Mouse (Mus musculus) C2C12 (cell line): ENCODE measurements around the gene Baz2b. TPM values are rescaled to one million over a fixed set of nuclear protein-coding genes. Genes with fewer than 3 reads are reported as not detected.

Experiments
- H3K27me3 ChIP-seq: one replicate; pipeline ENCODE4 v1.6.1; 2011; ENCODE audit not compliant: control insufficient read depth, insufficient read depth, insufficient read length
- H3K36me3 ChIP-seq: one replicate; pipeline ENCODE4 v1.6.1; 2011; ENCODE audit not compliant: control insufficient read depth, insufficient read depth
- H3K4me3 ChIP-seq: one replicate; pipeline ENCODE4 v1.5.1; 2011; ENCODE audit warnings: mild to moderate bottlenecking, control low read depth; ENCODE audit not compliant: poor library complexity, insufficient read depth, severe bottlenecking
- H3K79me2 ChIP-seq: one replicate; pipeline ENCODE4 v1.6.1; 2011; ENCODE audit not compliant: control insufficient read depth, insufficient read depth
- H3K79me3 ChIP-seq: one replicate; pipeline ENCODE4 v1.6.1; 2011; ENCODE audit warnings: low read depth, control low read depth
- H3ac ChIP-seq: one replicate; pipeline ENCODE3; 2011; ENCODE audit warnings: low read depth; ENCODE audit not compliant: control insufficient read depth, insufficient read length
- CEBPB ChIP-seq: IDR thresholded peaks from one replicate; pipeline ENCODE4 v1.6.1; 2011; ENCODE audit warnings: low read depth, mild to moderate bottlenecking, control low read depth, moderate library complexity
- CTCF ChIP-seq: IDR thresholded peaks from one replicate; pipeline ENCODE4 v1.5.1; 2011; ENCODE audit not compliant: control insufficient read depth, insufficient read depth, insufficient read length
- FOSL1 ChIP-seq: IDR thresholded peaks from one replicate; pipeline ENCODE4 v1.8.0; 2011; ENCODE audit warnings: mild to moderate bottlenecking, low read length; ENCODE audit not compliant: poor library complexity, insufficient read depth, severe bottlenecking
- MAX ChIP-seq: IDR thresholded peaks from one replicate; pipeline ENCODE4 v1.6.1; 2011; ENCODE audit warnings: mild to moderate bottlenecking, control low read depth
- MYOD1 ChIP-seq: IDR thresholded peaks from one replicate; pipeline ENCODE4 v1.6.1; 2011; ENCODE audit warnings: low read depth; ENCODE audit not compliant: control insufficient read depth, insufficient read length
- MYOG ChIP-seq: IDR thresholded peaks from one replicate; pipeline ENCODE4 v1.6.1; 2011; ENCODE audit not compliant: control insufficient read depth, insufficient read length; ENCODE audit errors: extremely low read depth
- USF1 ChIP-seq: IDR thresholded peaks from one replicate; pipeline ENCODE4 v1.6.1; 2011; ENCODE audit warnings: low read depth, mild to moderate bottlenecking, control low read depth, moderate library complexity
- polyA plus RNA-seq: library from polyadenylated mRNA; unstranded; fragments of >200 nt; fragmentation: generic; extraction: Trizol; gene quantifications from one replicate; pipeline ENCODE4 v1.2.1, GENCODE M21; 2012; ENCODE audit warnings: missing spikeins

Baz2b gene
- polyA plus RNA-seq, 1 experiment = 9.4 TPM

DNA sequence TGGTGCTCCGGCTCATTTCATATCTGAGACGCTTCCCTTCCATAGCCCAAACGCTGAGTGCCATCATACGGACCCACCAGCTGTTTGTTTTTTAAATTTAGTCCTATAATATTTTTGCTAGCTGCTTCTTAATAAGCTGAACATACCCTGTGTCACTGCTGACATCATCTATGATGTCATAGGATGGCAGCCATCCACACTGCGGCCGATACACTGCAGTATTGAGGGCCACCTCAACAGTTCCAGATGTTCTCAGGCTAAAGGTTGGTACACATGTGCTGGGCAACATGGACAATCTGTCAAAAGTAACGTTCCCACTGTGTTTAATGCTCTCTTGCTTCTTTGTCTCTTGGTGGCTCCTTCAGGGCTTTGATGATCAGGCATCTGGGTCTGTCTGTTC lies 185.9 kb downstream of the Baz2b start:
- Histone ChIP-seq H3ac (no peak overlapping the region), H3K79me3 (no peaks in the 10 kb centered on the region), H3K27me3 (no peaks in the 10 kb centered on the region), H3K4me3 (no peak overlapping the region), H3K79me2 (no peaks in the 10 kb centered on the region), H3K36me3 (no peaks in the 10 kb centered on the region)
- TF ChIP-seq MAX (no peak), CTCF (no peak), MYOG (no peak), MYOD1 (no peak), USF1 (no peak), FOSL1 (no peak), CEBPB (no peak)

DNA sequence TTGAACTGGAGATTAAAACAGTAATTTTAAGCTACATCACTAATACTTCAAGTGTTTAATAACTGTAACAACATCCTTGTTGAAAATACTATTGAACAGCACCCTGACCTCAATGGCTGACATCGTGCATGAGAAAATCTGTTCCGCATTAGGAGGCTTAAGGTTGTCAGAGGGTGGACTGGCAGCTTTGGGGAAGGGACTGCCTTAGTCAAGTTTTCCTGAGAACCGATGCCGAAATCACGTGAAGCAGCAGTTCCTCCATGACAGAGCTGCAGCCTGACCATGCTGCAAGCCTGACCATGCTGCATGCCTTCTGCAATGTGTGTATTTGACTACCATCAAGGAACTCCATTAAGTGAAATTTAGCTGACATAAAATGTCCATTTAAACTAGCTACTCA lies 188.1 kb downstream of the Baz2b start:
- Histone ChIP-seq H3K27me3 (no peaks in the 10 kb centered on the region), H3K36me3 (no peaks in the 10 kb centered on the region), H3K79me2 (no peaks in the 10 kb centered on the region), H3K4me3 (no peak overlapping the region), H3ac (no peak overlapping the region), H3K79me3 (no peaks in the 10 kb centered on the region)
- no peak for TF ChIP-seq USF1
- no peak for TF ChIP-seq CEBPB
- no peak for TF ChIP-seq CTCF
- TF ChIP-seq MYOD1 = no peak
- TF ChIP-seq MAX = no peak
- TF ChIP-seq MYOG = no peak
- no peak for TF ChIP-seq FOSL1

DNA sequence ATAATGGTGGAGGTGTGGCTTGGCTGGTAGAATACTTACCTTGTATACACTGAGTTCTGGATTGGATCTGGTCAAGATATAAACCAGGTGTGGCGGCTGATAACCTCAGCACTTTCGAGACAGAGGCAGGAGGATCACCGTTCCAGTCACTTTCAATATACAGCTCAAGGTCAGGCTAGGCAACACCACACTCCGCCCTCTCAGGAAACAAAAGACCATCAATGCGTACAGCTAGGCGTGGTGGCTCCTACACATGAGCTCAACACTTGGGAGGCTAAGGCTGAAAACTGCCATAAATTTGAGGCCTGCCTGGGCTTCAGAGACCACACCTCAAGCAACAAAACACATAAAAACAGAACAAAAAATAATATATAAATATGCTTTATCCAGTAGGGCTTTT lies 188.5 kb downstream of the Baz2b start:
- no peaks in the 10 kb centered on the region for H3K79me2 ChIP-seq
- TF ChIP-seq MAX = no peak
- TF ChIP-seq CTCF = no peak
- no peak for TF ChIP-seq FOSL1
- no peak for TF ChIP-seq MYOD1
- no peak for TF ChIP-seq USF1
- no peak for TF ChIP-seq MYOG
- no peak for TF ChIP-seq CEBPB
- no peaks in the 10 kb centered on the region for H3K79me3 ChIP-seq
- no peaks in the 10 kb centered on the region for H3K27me3 ChIP-seq
- no peak overlapping the region for H3ac ChIP-seq
- H3K4me3 ChIP-seq = no peak overlapping the region
- no peaks in the 10 kb centered on the region for H3K36me3 ChIP-seq

DNA sequence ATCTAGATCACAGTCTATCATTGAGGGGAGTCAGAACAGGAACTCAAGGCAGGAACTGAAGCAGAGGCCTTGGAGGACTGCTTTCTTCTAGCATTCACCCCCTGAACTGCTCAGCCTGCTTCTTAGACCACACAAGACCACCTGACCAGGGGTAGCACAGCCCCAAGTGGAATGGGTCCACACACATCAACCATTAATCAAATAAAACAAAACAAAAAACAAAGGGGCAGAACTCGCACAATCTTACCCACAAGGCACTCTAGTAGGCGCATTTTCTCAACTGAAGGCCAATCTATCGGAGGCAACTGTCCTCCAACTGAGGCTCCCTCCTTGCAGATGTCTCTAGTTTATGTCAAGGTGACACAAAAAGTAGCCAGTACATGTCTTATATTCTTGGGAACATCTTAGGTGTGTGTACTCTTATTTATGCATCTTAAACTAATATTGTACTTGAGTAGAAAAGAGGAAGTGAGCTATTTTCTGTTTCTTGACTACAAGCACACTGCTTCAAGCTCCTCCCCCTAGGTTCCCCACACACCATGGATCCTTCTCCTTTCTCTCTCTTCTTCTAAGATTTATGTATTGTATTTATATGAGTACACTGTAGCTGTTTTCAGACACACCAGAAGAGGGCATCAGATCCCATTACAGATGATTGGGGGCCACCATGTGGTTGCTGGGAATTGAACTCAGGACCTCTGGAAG lies 189.9 kb downstream of the Baz2b start:
- Histone ChIP-seq H3K4me3 (no peak overlapping the region), H3K79me2 (no peaks in the 10 kb centered on the region), H3K36me3 (no peaks in the 10 kb centered on the region)

DNA sequence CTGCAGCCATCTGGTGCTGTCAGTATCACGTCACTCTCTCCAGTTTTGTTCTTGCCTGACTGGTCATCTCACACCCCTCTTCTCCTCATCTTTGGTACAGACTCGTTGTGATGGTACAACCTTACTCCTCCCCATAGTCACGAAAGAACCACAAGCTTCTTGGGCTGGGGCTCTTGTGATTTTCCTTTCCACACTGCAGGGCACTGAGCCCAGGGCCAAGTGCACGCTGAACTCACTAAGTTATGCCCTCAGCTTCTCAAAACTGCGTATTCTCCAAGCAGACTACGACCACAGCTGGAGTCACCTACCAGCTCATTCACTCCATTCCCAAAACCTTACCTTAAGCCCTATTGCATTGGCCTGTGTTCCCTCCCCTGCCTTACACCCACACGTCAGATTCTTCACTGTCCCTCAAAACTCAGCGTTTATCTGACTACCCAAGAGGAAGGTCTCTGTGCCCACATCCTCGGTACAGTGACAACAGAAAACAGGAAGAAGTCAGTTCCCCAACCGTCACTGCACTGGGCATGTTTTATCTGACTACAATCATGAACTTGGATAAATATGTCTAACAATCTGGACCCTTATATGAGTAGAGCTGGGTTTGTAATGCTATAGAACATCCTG lies 190.7 kb downstream of the Baz2b start:
- no peak overlapping the region for H3ac ChIP-seq
- H3K27me3 ChIP-seq = no peaks in the 10 kb centered on the region
- H3K36me3 ChIP-seq = no peaks in the 10 kb centered on the region
- H3K79me3 ChIP-seq = no peaks in the 10 kb centered on the region
- H3K4me3 ChIP-seq = no peak overlapping the region
- TF ChIP-seq MYOD1 (no peak), CTCF (no peak), FOSL1 (no peak), CEBPB (no peak), MAX (no peak), MYOG (no peak), USF1 (no peak)
- H3K79me2 ChIP-seq = no peaks in the 10 kb centered on the region

More for the DNA sequence above, 189.9 kb downstream of the Baz2b start:
- Histone ChIP-seq H3K79me3 (no peaks in the 10 kb centered on the region), H3ac (no peak overlapping the region), H3K27me3 (no peaks in the 10 kb centered on the region)
- TF ChIP-seq USF1 (no peak), MYOD1 (no peak), MYOG (no peak), CTCF (no peak), MAX (no peak), FOSL1 (no peak), CEBPB (no peak)

DNA sequence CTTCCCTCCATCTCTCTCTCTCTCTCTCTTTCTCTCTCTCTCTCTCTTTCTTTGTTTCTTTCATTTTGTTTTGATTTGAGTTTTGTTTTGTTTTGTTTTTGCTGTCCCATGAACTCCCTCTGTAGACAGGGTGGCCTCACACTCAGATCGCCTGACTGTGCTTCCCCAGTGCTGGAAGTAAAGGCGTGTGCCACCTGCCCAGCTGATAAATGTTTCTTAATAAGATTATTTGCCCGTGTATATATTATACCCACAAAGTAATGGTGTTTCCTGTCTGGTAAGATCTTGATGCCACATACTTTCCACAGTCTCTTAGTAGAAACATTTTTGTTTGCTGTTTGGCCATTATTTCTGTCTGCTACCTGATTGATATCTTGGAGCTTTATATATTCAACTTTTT lies 198.1 kb downstream of the Baz2b start:
- H3K4me3 ChIP-seq = no peak overlapping the region
- no peaks in the 10 kb centered on the region for H3K79me3 ChIP-seq
- H3K27me3 ChIP-seq = no peaks in the 10 kb centered on the region
- no peaks in the 10 kb centered on the region for H3K36me3 ChIP-seq
- H3K79me2 ChIP-seq = no peaks in the 10 kb centered on the region
- H3ac ChIP-seq = no peak overlapping the region
- TF ChIP-seq CTCF = no peak
- TF ChIP-seq FOSL1 = no peak
- TF ChIP-seq MYOG = no peak
- TF ChIP-seq CEBPB = no peak
- TF ChIP-seq MYOD1 = no peak
- no peak for TF ChIP-seq MAX
- no peak for TF ChIP-seq USF1
